Mouse (Mus musculus) adrenal gland, adult 18-20 months (tissue): ENCODE data around the gene Ift27. TPM values are rescaled to one million over a fixed set of nuclear protein-coding genes. Genes with fewer than 3 reads are reported as not detected.

Source experiments
- DNase-seq, 2 experiments: peaks; one replicate each; pipeline ENCODE4 v3.0.0; 2021 to 2022; ENCODE audit warnings: low spot score in 2 of 2
- total RNA-seq, 2 experiments: library from RNA; stranded (reverse); gene quantifications; 1 replicate in 1 of 2; 2 replicates in 1 of 2; pipeline ENCODE4 v1.2.3; 2021

Gene Ift27
- total RNA-seq, 2 experiments from 2014 or later, result 13.2 to 14.8 TPM

- no peak for DNase-seq
Observed at GRCm38 (mm10) chr15:78116936-78117335, 57.0 kb downstream of the Ift27 start.

GRCm38 (mm10) chr15:78116244-78116643, 57.7 kb downstream of the Ift27 start:
- no peak for DNase-seq

Other genes with a start within 250 kb of the Ift27 start
- gene Txn2, start 245.1 kb downstream of the Ift27 start, total RNA-seq, result 100 to 1,000 TPM; 544 to 611 TPM
- 1 to 10 TPM; 2.8 to 3.5 TPM for gene Foxred2, start 217.4 kb downstream of the Ift27 start, total RNA-seq
- gene Eif3d, start 203.3 kb downstream of the Ift27 start, total RNA-seq, result 100 to 1,000 TPM; 149 to 156 TPM
- gene Cacng2, start 54.1 kb downstream of the Ift27 start, total RNA-seq, result under 1 TPM; 0.29 to 0.40 TPM
- 1 to 10 TPM in 1 of 2 experiments, not detected in 1; 1.7 TPM for gene Pvalb, start 32.3 kb upstream of the Ift27 start, total RNA-seq
- gene Ncf4, start 70.7 kb upstream of the Ift27 start, total RNA-seq, result 1 to 10 TPM; 3.3 to 3.6 TPM
- gene Csf2rb2, start 131.6 kb upstream of the Ift27 start, total RNA-seq, result 1 to 10 TPM in 1 of 2 experiments, under 1 TPM in 1; 0.73 to 1.5 TPM
- 1 to 10 TPM; 5.6 to 8.4 TPM for gene Csf2rb, start 151.6 kb upstream of the Ift27 start, total RNA-seq
- not detected for gene Tex33, start 221.8 kb upstream of the Ift27 start, total RNA-seq
- 100 to 1,000 TPM; 207 to 261 TPM for gene Tst, start 231.8 kb upstream of the Ift27 start, total RNA-seq
- gene Mpst, start 232.3 kb upstream of the Ift27 start, total RNA-seq, result 10 to 100 TPM; 38.7 to 48.5 TPM